Mouse (Mus musculus) MEL (cell line): ENCODE data around the gene Selenon.

Experiments used
- BHLHE40 ChIP-seq: IDR thresholded peaks from 2 replicates; pipeline ENCODE4 v1.6.1; 2012; ENCODE audit warnings: low read depth, mild to moderate bottlenecking, inconsistent platforms, low read length, improper control_type of control experiment, borderline replicate concordance
- CHD2 ChIP-seq: IDR thresholded peaks from 2 replicates; pipeline ENCODE4 v1.6.1; 2011; ENCODE audit warnings: low read length, improper control_type of control experiment
- CTCF ChIP-seq, 3 experiments: IDR thresholded peaks in 2 of 3; conservative IDR thresholded peaks in 1 of 3; 2 replicates each; pipeline ENCODE4 v1.5.1; 2011 to 2012; ENCODE audit warnings: low read length in 3 of 3, low read depth in 2 of 3, mild to moderate bottlenecking in 2 of 3, improper control_type of control experiment in 1 of 3, inconsistent platforms in 1 of 3, mixed read lengths in 1 of 3, moderate library complexity in 1 of 3; ENCODE audit not compliant: control insufficient read depth in 1 of 3, insufficient read depth in 1 of 3, poor library complexity in 1 of 3, severe bottlenecking in 1 of 3
- MAZ ChIP-seq: IDR thresholded peaks from 2 replicates; pipeline ENCODE4 v1.6.1; 2012; ENCODE audit warnings: low read depth, mild to moderate bottlenecking, inconsistent platforms, low read length, improper control_type of control experiment
- SIN3A ChIP-seq: IDR thresholded peaks from 2 replicates; pipeline ENCODE4 v1.6.1; 2012; ENCODE audit warnings: low read length, improper control_type of control experiment, inconsistent platforms
- USF1 ChIP-seq: IDR thresholded peaks from 2 replicates; pipeline ENCODE4 v1.6.1; 2014; ENCODE audit warnings: low read depth, mild to moderate bottlenecking, inconsistent platforms, low read length, improper control_type of control experiment, moderate library complexity
- USF2 ChIP-seq, 2 experiments: IDR thresholded peaks; 2 replicates each; pipeline ENCODE4 v1.6.1; 2011 to 2012; ENCODE audit warnings: improper control_type of control experiment in 2 of 2, low read length in 2 of 2, borderline replicate concordance in 1 of 2, inconsistent platforms in 1 of 2, low read depth in 1 of 2, mild to moderate bottlenecking in 1 of 2; ENCODE audit not compliant: insufficient read depth in 1 of 2
- ZKSCAN1 ChIP-seq: IDR thresholded peaks from 2 replicates; pipeline ENCODE4 v1.6.1; 2012; ENCODE audit warnings: low read depth, mild to moderate bottlenecking, inconsistent platforms, low read length, improper control_type of control experiment, moderate library complexity

DNA sequence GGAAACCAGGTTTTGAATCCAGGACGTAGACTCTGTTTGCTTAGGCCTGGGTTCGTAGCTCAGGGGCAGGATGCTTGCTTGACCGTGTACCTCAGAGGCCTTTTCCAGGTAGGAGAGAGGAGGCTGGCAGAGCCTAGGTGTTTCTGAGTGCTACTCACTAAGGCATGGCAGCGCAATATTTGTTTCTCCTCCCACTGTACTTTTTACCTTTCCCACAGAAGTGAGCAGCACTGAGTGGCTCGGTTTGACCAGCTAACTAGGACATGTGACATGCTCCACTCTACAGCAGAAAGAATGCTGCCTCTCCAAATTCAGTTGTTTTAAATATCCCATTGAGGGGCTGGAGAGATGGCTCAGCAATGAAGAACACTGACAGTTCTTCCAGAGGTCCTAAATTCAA, 63.8 kb downstream of the Selenon start:
- TF ChIP-seq CTCF (IDR thresholded peaks at IDR 0.05 in 2 of 3, conservative IDR thresholded peaks at IDR 0.05 in 1 of 3; ENCODE audit: control insufficient read depth in 1 of 3, insufficient read depth in 1 of 3, low read depth in 2 of 3, low read length in 3 of 3, poor library complexity in 1 of 3, severe bottlenecking in 1 of 3) (no peak), ZKSCAN1 (no peak), SIN3A (no peak), USF1 (no peak), BHLHE40 (no peak), USF2 (IDR thresholded peaks at IDR 0.05; ENCODE audit: borderline replicate concordance in 1 of 2, insufficient read depth in 1 of 2, low read depth in 1 of 2, low read length in 2 of 2) (no peak), MAZ (no peak), CHD2 (no peak)
